Comparison of ENCODE assay signal across 26 mouse cellular contexts in the genomic region with DNA sequence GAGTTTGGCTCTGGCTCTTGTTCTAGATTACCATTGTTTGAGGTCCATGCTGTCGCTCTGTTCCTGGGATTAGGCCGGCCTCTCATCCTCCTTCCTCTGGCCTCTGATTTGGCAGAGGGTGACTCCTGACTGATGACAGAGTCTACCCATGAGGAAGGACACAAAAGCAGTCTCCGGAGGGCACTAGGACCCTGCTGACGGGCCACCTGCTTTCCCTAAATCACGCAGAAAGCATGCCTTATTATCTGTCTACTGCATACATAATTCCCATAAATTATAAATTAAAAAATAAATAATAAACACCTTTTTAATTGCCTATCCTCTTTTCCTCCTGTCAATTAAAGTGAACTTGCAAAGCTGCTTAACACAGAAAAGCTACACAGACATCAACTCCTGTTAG.
"Had no signal": no experiment of that assay in that cellular context is flagged by ENCODE, and none has a peak within 500 bp of the region (broad histone marks: within the 10 kb centered on the region; RNA-seq: fewer than 3 reads in every experiment).

No protein-coding gene starts in this region.

- H3K9ac ChIP-seq: heart, embryonic 12.5 days; hindbrain, embryonic 13.5 days; hindbrain, embryonic 15.5 days; kidney, embryonic 15.5 days; limb, embryonic 13.5 days; limb, embryonic 15.5 days; liver, embryonic 12.5 days; liver, embryonic 14.5 days had no signal

- DNase-seq: gastrocnemius, adult 2 months; gastrocnemius, postnatal 10 days; gastrocnemius, postnatal 25 days; heart, adult 18-20 months; heart, postnatal 10 days; heart, postnatal 36 days; kidney, adult 11 months; kidney, adult 2 months; kidney, adult 9 months; kidney, postnatal 14 days; kidney, postnatal 36 days; layer of hippocampus, adult 9-11 months; layer of hippocampus, postnatal 36 days; left cerebral cortex, postnatal 4 days had no signal

- ATAC-seq: hindbrain, postnatal 0 days; intestine, embryonic 16.5 days; liver, embryonic 12.5 days had no signal

- H3K27ac ChIP-seq: gastrocnemius, adult 2 months; heart, embryonic 10.5 days; hindbrain, embryonic 13.5 days; hindbrain, embryonic 15.5 days; hindbrain, postnatal 0 days; kidney, embryonic 15.5 days; kidney, postnatal 0 days; limb, embryonic 13.5 days; limb, embryonic 15.5 days; liver, embryonic 12.5 days; liver, embryonic 14.5 days had no signal

- H3K9me3 ChIP-seq: heart, embryonic 10.5 days; heart, embryonic 12.5 days; hindbrain, embryonic 13.5 days; hindbrain, embryonic 15.5 days; kidney, embryonic 15.5 days; limb, embryonic 13.5 days; limb, embryonic 15.5 days; liver, embryonic 12.5 days had no signal

- H3K27me3 ChIP-seq: hindbrain, embryonic 13.5 days; hindbrain, embryonic 15.5 days; limb, embryonic 15.5 days had no signal

- H3K36me3 ChIP-seq: heart, embryonic 10.5 days; heart, embryonic 12.5 days; hindbrain, embryonic 13.5 days; hindbrain, embryonic 15.5 days; kidney, embryonic 15.5 days; limb, embryonic 13.5 days; limb, embryonic 15.5 days; liver, embryonic 12.5 days had no signal

- H3K4me3 ChIP-seq: gastrocnemius, adult 2 months; heart, embryonic 10.5 days; heart, embryonic 12.5 days; hindbrain, embryonic 13.5 days; hindbrain, embryonic 15.5 days; kidney, embryonic 15.5 days; limb, embryonic 13.5 days; limb, embryonic 15.5 days; liver, embryonic 12.5 days had no signal

- H3K4me2 ChIP-seq: heart, embryonic 12.5 days; hindbrain, embryonic 13.5 days; hindbrain, embryonic 15.5 days; kidney, embryonic 15.5 days; limb, embryonic 13.5 days; limb, embryonic 15.5 days; liver, embryonic 12.5 days had no signal

- H3K4me1 ChIP-seq: heart, embryonic 12.5 days; hindbrain, embryonic 15.5 days; kidney, embryonic 15.5 days; liver, embryonic 12.5 days had no signal
